ENCODE assay signal across 13 mouse cellular contexts in genomic region chr11:6366434-6366833, GRCm38 (mm10). TPM values are rescaled to one million over a fixed set of nuclear protein-coding genes. Genes with fewer than 3 reads are reported as not detected.
DNase-seq lines count a peak whose midpoint lies in the region; ATAC-seq and TF ChIP-seq lines count a peak whose summit lies in the region.
"Had no signal": no experiment of that assay in that cellular context is flagged by ENCODE, and none has a peak within 500 bp of the region (broad histone marks: within the 10 kb centered on the region; RNA-seq: fewer than 3 reads in every experiment).

No protein-coding gene starts in this region.

- TF ChIP-seq CTCF in lung, embryonic 14.5 days (IDR thresholded peaks at IDR 0.05; ENCODE audit: low read depth) = no peak

- no peaks in the 10 kb centered on the region for H3K9me3 ChIP-seq in heart, embryonic 10.5 days
- no peaks in the 10 kb centered on the region for H3K9me3 ChIP-seq in lung, embryonic 14.5 days (ENCODE audit: low read depth, low read length)
- H3K9me3 ChIP-seq in embryonic facial prominence, embryonic 12.5 days = no peaks in the 10 kb centered on the region
- no peaks in the 10 kb centered on the region for H3K9me3 ChIP-seq in neural tube, embryonic 14.5 days (ENCODE audit: control insufficient read depth, low read length)
- H3K9me3 ChIP-seq: liver, embryonic 15.5 days; midbrain, embryonic 15.5 days; stomach, embryonic 15.5 days had no signal

- no peak overlapping the region for H3K4me3 ChIP-seq in heart, embryonic 10.5 days
- H3K4me3 ChIP-seq in lung, embryonic 14.5 days (ENCODE audit: low read depth, low read length) = no peak overlapping the region
- no peak overlapping the region for H3K4me3 ChIP-seq in embryonic facial prominence, embryonic 12.5 days
- no peak overlapping the region for H3K4me3 ChIP-seq in neural tube, embryonic 14.5 days (ENCODE audit: low read depth, low read length)
- H3K4me3 ChIP-seq: liver, embryonic 15.5 days; midbrain, embryonic 15.5 days; stomach, embryonic 15.5 days had no signal

- peak overlapping the region; percentile 67; the same call in 1 of the 2 replicates for H3K27ac ChIP-seq in heart, embryonic 10.5 days
- H3K27ac ChIP-seq in lung, embryonic 14.5 days (ENCODE audit: low read depth) = no peak overlapping the region
- no peak overlapping the region for H3K27ac ChIP-seq in embryonic facial prominence, embryonic 12.5 days
- H3K27ac ChIP-seq in neural tube, embryonic 14.5 days (ENCODE audit: low read depth, low read length) = no peak overlapping the region
- H3K27ac ChIP-seq: midbrain, embryonic 15.5 days had no signal

- no peaks in the 10 kb centered on the region for H3K36me3 ChIP-seq in heart, embryonic 10.5 days
- no peaks in the 10 kb centered on the region for H3K36me3 ChIP-seq in lung, embryonic 14.5 days (ENCODE audit: insufficient read depth)
- H3K36me3 ChIP-seq in embryonic facial prominence, embryonic 12.5 days = no peaks in the 10 kb centered on the region
- no peaks in the 10 kb centered on the region for H3K36me3 ChIP-seq in neural tube, embryonic 14.5 days (ENCODE audit: control insufficient read depth, insufficient read depth, low read length)
- H3K36me3 ChIP-seq: liver, embryonic 15.5 days; midbrain, embryonic 15.5 days; stomach, embryonic 15.5 days had no signal

- WGBS in heart, embryonic 10.5 days = 74% methylated on average over 6 of the region's 6 CpGs
- WGBS in lung, embryonic 14.5 days = 69% methylated on average over 6 of the region's 6 CpGs
- WGBS in embryonic facial prominence, embryonic 12.5 days = 59% methylated on average over 6 of the region's 6 CpGs
- 72% methylated on average over 6 of the region's 6 CpGs for WGBS in neural tube, embryonic 14.5 days

- no peaks in the 10 kb centered on the region for H3K27me3 ChIP-seq in heart, embryonic 10.5 days (ENCODE audit: insufficient read depth, poor library complexity, severe bottlenecking)
- H3K27me3 ChIP-seq in lung, embryonic 14.5 days (ENCODE audit: insufficient read depth, low read length) = no peaks in the 10 kb centered on the region
- no peaks in the 10 kb centered on the region for H3K27me3 ChIP-seq in embryonic facial prominence, embryonic 12.5 days
- no peaks in the 10 kb centered on the region for H3K27me3 ChIP-seq in neural tube, embryonic 14.5 days (ENCODE audit: control insufficient read depth, insufficient read depth, low read length)
- H3K27me3 ChIP-seq: liver, embryonic 15.5 days; midbrain, embryonic 15.5 days; stomach, embryonic 15.5 days had no signal

- H3K4me1 ChIP-seq in heart, embryonic 10.5 days = no peaks in the 10 kb centered on the region
- no peaks in the 10 kb centered on the region for H3K4me1 ChIP-seq in lung, embryonic 14.5 days (ENCODE audit: insufficient read depth)
- no peaks in the 10 kb centered on the region for H3K4me1 ChIP-seq in embryonic facial prominence, embryonic 12.5 days
- no peaks in the 10 kb centered on the region for H3K4me1 ChIP-seq in neural tube, embryonic 14.5 days (ENCODE audit: control insufficient read depth, insufficient read depth, low read length)

- no peak overlapping the region for H3K4me2 ChIP-seq in lung, embryonic 14.5 days
- H3K4me2 ChIP-seq in embryonic facial prominence, embryonic 12.5 days (replicated peaks) = no peak overlapping the region
- no peak overlapping the region for H3K4me2 ChIP-seq in neural tube, embryonic 14.5 days (ENCODE audit: low read depth, low read length)
- H3K4me2 ChIP-seq: heart, embryonic 11.5 days; midbrain, embryonic 15.5 days had no signal

- ATAC-seq in lung, embryonic 14.5 days (ENCODE audit: insufficient read depth) = peak; percentile 47
- 0 out of 2 replicates have a peak, but pooled peaks have one; percentile 52 for ATAC-seq in embryonic facial prominence, embryonic 12.5 days (ENCODE audit: insufficient number of reproducible peaks, insufficient read depth, low FRiP score, low TSS enrichment)
- 0 out of 2 replicates have a peak, but pooled peaks have one; percentile 24 for ATAC-seq in neural tube, embryonic 14.5 days (ENCODE audit: low read depth)

- no peak for DNase-seq in heart, embryonic 10.5 days (ENCODE audit: low spot score)
- no peak for DNase-seq in heart, postnatal 4 days
- no peak for DNase-seq in lung, embryonic 14.5 days
- DNase-seq in lung, adult 18-20 months = no peak
- no peak for DNase-seq in thymus, postnatal 36 days
- DNase-seq in spleen, postnatal 4 days (ENCODE audit: low spot score in 2 of 2) = no peak

- no peak overlapping the region for H3K9ac ChIP-seq in lung, embryonic 14.5 days
- no peak overlapping the region for H3K9ac ChIP-seq in embryonic facial prominence, embryonic 12.5 days
- H3K9ac ChIP-seq in neural tube, embryonic 14.5 days (replicated peaks; ENCODE audit: low read depth, low read length) = no peak overlapping the region
- H3K9ac ChIP-seq: forebrain, postnatal 0 days; liver, embryonic 15.5 days; midbrain, embryonic 15.5 days; stomach, embryonic 15.5 days had no signal

RNA-seq across cellular contexts. Expression of gene Zmiz2, which starts 22.4 kb away (rescaled TPM):
- 8.1 and 10.2 TPM in 2 replicates for polyA plus RNA-seq in heart, embryonic 10.5 days (2016; fragmentation: Nextera tagmentation; extraction: Ambion mirVana)
- total RNA-seq in heart, postnatal 4 days (2021) = 10 to 100 TPM; 46.8 to 49.1 TPM
- polyA plus RNA-seq in lung, embryonic 14.5 days (2014; fragmentation: Nextera tagmentation; extraction: Ambion mirVana) = 11.8 and 12.9 TPM in 2 replicates
- 11.9 and 12.5 TPM in 2 replicates for polyA plus RNA-seq in embryonic facial prominence, embryonic 12.5 days (2016; fragmentation: Nextera tagmentation; extraction: Ambion mirVana)
- polyA plus RNA-seq in neural tube, embryonic 14.5 days (2014; fragmentation: Nextera tagmentation; extraction: Ambion mirVana) = 31.4 and 32.8 TPM in 2 replicates

RNA-seq across cellular contexts. Expression of gene Ppia, which starts 48.8 kb away (rescaled TPM):
- 4,882 and 5,148 TPM in 2 replicates for polyA plus RNA-seq in heart, embryonic 10.5 days (2016; fragmentation: Nextera tagmentation; extraction: Ambion mirVana)
- total RNA-seq in heart, postnatal 4 days (2021) = 1,000 to 10,000 TPM; 1,521 to 1,568 TPM
- 6,177 and 6,257 TPM in 2 replicates for polyA plus RNA-seq in lung, embryonic 14.5 days (2014; fragmentation: Nextera tagmentation; extraction: Ambion mirVana)
- polyA plus RNA-seq in embryonic facial prominence, embryonic 12.5 days (2016; fragmentation: Nextera tagmentation; extraction: Ambion mirVana) = 5,090 and 5,096 TPM in 2 replicates
- polyA plus RNA-seq in neural tube, embryonic 14.5 days (2014; fragmentation: Nextera tagmentation; extraction: Ambion mirVana) = 4,020 and 4,257 TPM in 2 replicates
